In the genomic region with DNA sequence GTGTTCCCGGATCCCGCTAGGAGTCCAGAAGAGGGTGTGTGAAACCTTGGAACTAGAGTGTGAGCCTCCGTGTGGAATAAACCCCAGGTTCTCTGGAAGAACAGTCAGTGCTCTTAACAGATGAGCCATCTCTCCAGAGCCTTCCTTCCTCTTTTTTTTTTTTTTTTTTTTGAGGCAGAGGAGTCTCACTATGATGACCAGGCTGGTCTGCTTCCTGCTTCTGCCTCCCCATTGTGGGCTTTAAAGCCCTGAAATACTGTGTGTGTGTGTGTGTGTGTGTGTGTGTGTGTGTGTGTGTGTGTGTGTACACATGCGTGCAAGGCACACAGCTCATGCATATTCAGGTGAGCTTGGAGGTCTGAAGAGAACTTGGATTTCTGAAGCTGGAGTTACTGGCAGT, we compare ENCODE assay signal across 9 mouse cellular contexts. TPM values are rescaled to one million over a fixed set of nuclear protein-coding genes. Genes with fewer than 3 reads are reported as not detected.
DNase-seq lines count a peak whose midpoint lies in the region; ATAC-seq and TF ChIP-seq lines count a peak whose summit lies in the region.
"Had no signal": no experiment of that assay in that cellular context is flagged by ENCODE, and none has a peak within 500 bp of the region (broad histone marks: within the 10 kb centered on the region; RNA-seq: fewer than 3 reads in every experiment).

No protein-coding gene starts in this region.

- H3K4me2 ChIP-seq in lung, embryonic 14.5 days = no peak overlapping the region
- H3K4me2 ChIP-seq in hindbrain, postnatal 0 days (ENCODE audit: low read depth, low read length) = no peak overlapping the region
- H3K4me2 ChIP-seq in neural tube, embryonic 15.5 days = no peak overlapping the region

- TF ChIP-seq CTCF in lung, embryonic 14.5 days (IDR thresholded peaks at IDR 0.05; ENCODE audit: low read depth) = no peak
- TF ChIP-seq CTCF in embryonic fibroblast, embryonic 13.5 days (IDR thresholded peaks at IDR 0.05; ENCODE audit: borderline replicate concordance, insufficient read depth, low read length) = no peak
- no peak for TF ChIP-seq CTCF in hindbrain, postnatal 0 days (IDR thresholded peaks at IDR 0.05; ENCODE audit: low read depth)

- DNase-seq in lung, embryonic 14.5 days = no peak
- DNase-seq in lung, adult 18-20 months = no peak
- no peak for DNase-seq in hindbrain, postnatal 0 days (ENCODE audit: low spot score)
- DNase-seq in natural killer cell, adult 2 months (ENCODE audit: low spot score in 2 of 2) = no peak
- DNase-seq: adrenal gland, postnatal 36 days had no signal

- no peak for ATAC-seq in lung, embryonic 14.5 days (ENCODE audit: insufficient read depth)
- ATAC-seq in hindbrain, postnatal 0 days = no peak
- no peak for ATAC-seq in neural tube, embryonic 15.5 days (ENCODE audit: low FRiP score)
- no peak for ATAC-seq in activated CD4-positive, CD25-positive, alpha-beta regulatory T cell, adult 4 months

- H3K27ac ChIP-seq in lung, embryonic 14.5 days (ENCODE audit: low read depth) = peak overlapping the region; percentile 100
- H3K27ac ChIP-seq in embryonic fibroblast, embryonic 13.5 days (ENCODE audit: insufficient read depth, low read length) = peak overlapping the region; percentile 95; the same call in 1 of the 2 replicates
- peak overlapping the region; percentile 100; the same call in 1 of the 2 replicates for H3K27ac ChIP-seq in hindbrain, postnatal 0 days
- H3K27ac ChIP-seq in neural tube, embryonic 15.5 days (replicated peaks) = peak overlapping the region; percentile 100

- no peaks in the 10 kb centered on the region for H3K27me3 ChIP-seq in lung, embryonic 14.5 days (ENCODE audit: insufficient read depth, low read length)
- no peaks in the 10 kb centered on the region for H3K27me3 ChIP-seq in hindbrain, postnatal 0 days (ENCODE audit: insufficient read depth, low read length)
- H3K27me3 ChIP-seq in neural tube, embryonic 15.5 days (replicated peaks) = no peaks in the 10 kb centered on the region

- no peak overlapping the region for H3K4me3 ChIP-seq in lung, embryonic 14.5 days (ENCODE audit: low read depth, low read length)
- H3K4me3 ChIP-seq in embryonic fibroblast, embryonic 13.5 days (ENCODE audit: insufficient read depth, low read length) = no peak overlapping the region
- H3K4me3 ChIP-seq in hindbrain, postnatal 0 days (ENCODE audit: low read length) = no peak overlapping the region
- H3K4me3 ChIP-seq in neural tube, embryonic 15.5 days (replicated peaks) = no peak overlapping the region
- H3K4me3 ChIP-seq: megakaryocyte, embryonic 14.5 days had no signal

- TF ChIP-seq POLR2A in embryonic fibroblast, embryonic 13.5 days (IDR thresholded peaks at IDR 0.05; ENCODE audit: low read depth, low read length) = no peak

- 50% methylated on average over 4 of the region's 4 CpGs for WGBS in lung, embryonic 14.5 days
- 56% methylated on average over 4 of the region's 4 CpGs for whole genome bisulfite sequencing in hindbrain, postnatal 0 days
- WGBS in neural tube, embryonic 15.5 days = 63% methylated on average over 4 of the region's 4 CpGs

- H3K4me1 ChIP-seq in lung, embryonic 14.5 days (ENCODE audit: insufficient read depth) = peaks cover 33% of the 10 kb centered on the region
- H3K4me1 ChIP-seq in embryonic fibroblast, embryonic 13.5 days (ENCODE audit: control insufficient read depth, insufficient read depth, low read length) = peaks cover 10% of the 10 kb centered on the region
- peaks cover 18% of the 10 kb centered on the region for H3K4me1 ChIP-seq in hindbrain, postnatal 0 days (ENCODE audit: insufficient read depth, low read length)
- peaks cover 34% of the 10 kb centered on the region for H3K4me1 ChIP-seq in neural tube, embryonic 15.5 days

- no peaks in the 10 kb centered on the region for H3K9me3 ChIP-seq in lung, embryonic 14.5 days (ENCODE audit: low read depth, low read length)
- no peaks in the 10 kb centered on the region for H3K9me3 ChIP-seq in hindbrain, postnatal 0 days (ENCODE audit: low read length)
- no peaks in the 10 kb centered on the region for H3K9me3 ChIP-seq in neural tube, embryonic 15.5 days (replicated peaks)
- H3K9me3 ChIP-seq: megakaryocyte, embryonic 14.5 days had no signal

- H3K36me3 ChIP-seq in lung, embryonic 14.5 days (ENCODE audit: insufficient read depth) = no peaks in the 10 kb centered on the region
- no peaks in the 10 kb centered on the region for H3K36me3 ChIP-seq in hindbrain, postnatal 0 days (ENCODE audit: insufficient read depth, low read length)
- H3K36me3 ChIP-seq in neural tube, embryonic 15.5 days = no peaks in the 10 kb centered on the region

- H3K9ac ChIP-seq in lung, embryonic 14.5 days = no peak overlapping the region
- H3K9ac ChIP-seq in hindbrain, postnatal 0 days (replicated peaks; ENCODE audit: low read length) = no peak overlapping the region
- H3K9ac ChIP-seq in neural tube, embryonic 15.5 days (replicated peaks) = no peak overlapping the region

RNA-seq across cellular contexts. Expression of a gene that starts 1.6 kb away (rescaled TPM):
- polyA plus RNA-seq in lung, embryonic 14.5 days (2014; fragmentation: Nextera tagmentation; extraction: Ambion mirVana) = 377 and 442 TPM in 2 replicates
- 602 and 622 TPM in 2 replicates for polyA plus RNA-seq in embryonic fibroblast, embryonic 13.5 days (2011; ENCODE audit: insufficient read length, low read depth, missing spikeins)
- 913 and 1,024 TPM in 2 replicates for total RNA-seq in hindbrain, postnatal 0 days (2014; rRNA removed)
- 767 and 773 TPM in 2 replicates for polyA plus RNA-seq in hindbrain, postnatal 0 days (2015; fragmentation: Nextera tagmentation; extraction: Ambion mirVana)
- 637 and 745 TPM in 2 replicates for polyA plus RNA-seq in neural tube, embryonic 15.5 days (2015; fragmentation: Nextera tagmentation; extraction: Ambion mirVana)
- polyA plus RNA-seq in activated CD4-positive, CD25-positive, alpha-beta regulatory T cell, adult 4 months (2017; shearing (Covaris generic)) = 10 to 100 TPM; 12.0 to 12.8 TPM

RNA-seq across cellular contexts. Expression of a gene that starts 9.6 kb away (rescaled TPM):
- 390 and 401 TPM in 2 replicates for polyA plus RNA-seq in lung, embryonic 14.5 days (2014; fragmentation: Nextera tagmentation; extraction: Ambion mirVana)
- 250 and 255 TPM in 2 replicates for polyA plus RNA-seq in embryonic fibroblast, embryonic 13.5 days (2011; ENCODE audit: insufficient read length, low read depth, missing spikeins)
- 639 and 964 TPM in 2 replicates for total RNA-seq in hindbrain, postnatal 0 days (2014; rRNA removed)
- polyA plus RNA-seq in hindbrain, postnatal 0 days (2015; fragmentation: Nextera tagmentation; extraction: Ambion mirVana) = 618 and 628 TPM in 2 replicates
- polyA plus RNA-seq in neural tube, embryonic 15.5 days (2015; fragmentation: Nextera tagmentation; extraction: Ambion mirVana) = 543 and 603 TPM in 2 replicates
- 10 to 100 TPM; 46.7 to 70.4 TPM for polyA plus RNA-seq in activated CD4-positive, CD25-positive, alpha-beta regulatory T cell, adult 4 months (2017; shearing (Covaris generic))

RNA-seq across cellular contexts. Expression of a gene that starts 10.0 kb away (rescaled TPM):
- 1.4 and 2.2 TPM in 2 replicates for polyA plus RNA-seq in lung, embryonic 14.5 days (2014; fragmentation: Nextera tagmentation; extraction: Ambion mirVana)
- 1.2 TPM in 2 replicates for polyA plus RNA-seq in embryonic fibroblast, embryonic 13.5 days (2011; ENCODE audit: insufficient read length, low read depth, missing spikeins)
- total RNA-seq in hindbrain, postnatal 0 days (2014; rRNA removed) = 1.8 and 2.2 TPM in 2 replicates
- polyA plus RNA-seq in hindbrain, postnatal 0 days (2015; fragmentation: Nextera tagmentation; extraction: Ambion mirVana) = 3.3 and 3.6 TPM in 2 replicates
- 3.2 and 3.5 TPM in 2 replicates for polyA plus RNA-seq in neural tube, embryonic 15.5 days (2015; fragmentation: Nextera tagmentation; extraction: Ambion mirVana)
- 10 to 100 TPM; 23.5 to 30.2 TPM for polyA plus RNA-seq in activated CD4-positive, CD25-positive, alpha-beta regulatory T cell, adult 4 months (2017; shearing (Covaris generic))

RNA-seq across cellular contexts. Expression of a gene that starts 33.5 kb away (rescaled TPM):
- 0.11 TPM in 1 of 2 replicates, not detected in the other for polyA plus RNA-seq in lung, embryonic 14.5 days (2014; fragmentation: Nextera tagmentation; extraction: Ambion mirVana)
- not detected in 2 replicates for polyA plus RNA-seq in embryonic fibroblast, embryonic 13.5 days (2011; ENCODE audit: insufficient read length, low read depth, missing spikeins)
- total RNA-seq in hindbrain, postnatal 0 days (2014; rRNA removed) = 0.05 TPM in 1 of 2 replicates, not detected in the other
- 0.13 and 0.18 TPM in 2 replicates for polyA plus RNA-seq in hindbrain, postnatal 0 days (2015; fragmentation: Nextera tagmentation; extraction: Ambion mirVana)
- 0.17 and 0.61 TPM in 2 replicates for polyA plus RNA-seq in neural tube, embryonic 15.5 days (2015; fragmentation: Nextera tagmentation; extraction: Ambion mirVana)
- 100 to 1,000 TPM; 240 to 401 TPM for polyA plus RNA-seq in activated CD4-positive, CD25-positive, alpha-beta regulatory T cell, adult 4 months (2017; shearing (Covaris generic))

RNA-seq across cellular contexts. Expression of a gene that starts 43.8 kb away (rescaled TPM):
- polyA plus RNA-seq in lung, embryonic 14.5 days (2014; fragmentation: Nextera tagmentation; extraction: Ambion mirVana) = 147 and 155 TPM in 2 replicates
- polyA plus RNA-seq in embryonic fibroblast, embryonic 13.5 days (2011; ENCODE audit: insufficient read length, low read depth, missing spikeins) = 77.4 and 94.3 TPM in 2 replicates
- total RNA-seq in hindbrain, postnatal 0 days (2014; rRNA removed) = 113 and 146 TPM in 2 replicates
- polyA plus RNA-seq in hindbrain, postnatal 0 days (2015; fragmentation: Nextera tagmentation; extraction: Ambion mirVana) = 97.1 and 101 TPM in 2 replicates
- 95.4 and 112 TPM in 2 replicates for polyA plus RNA-seq in neural tube, embryonic 15.5 days (2015; fragmentation: Nextera tagmentation; extraction: Ambion mirVana)
- polyA plus RNA-seq in activated CD4-positive, CD25-positive, alpha-beta regulatory T cell, adult 4 months (2017; shearing (Covaris generic)) = 10 to 100 TPM; 45.9 to 51.2 TPM

Comparison
In these comparisons a context has a peak if more than half of its experiments do, and no peak if none do; other contexts are left out.
1. RNA of a gene that starts 1.6 kb away (polyA plus RNA-seq): 767 to 773 TPM in hindbrain, postnatal 0 days, 637 to 745 TPM in neural tube, embryonic 15.5 days, 602 to 622 TPM in embryonic fibroblast, embryonic 13.5 days and 377 to 442 TPM in lung, embryonic 14.5 days; 12.0 to 12.8 TPM in activated CD4-positive, CD25-positive, alpha-beta regulatory T cell, adult 4 months; every median in the first group is over 10 times any median in the second.
2. Peak in every context shown above with its lines, with median percentiles within 50 percentile points of each other: H3K27ac ChIP-seq.